Mouse (Mus musculus) gastrocnemius, adult 18-20 months (tissue): ENCODE measurements around the gene Dhdh. TPM values are rescaled to one million over a fixed set of nuclear protein-coding genes. Genes with fewer than 3 reads are reported as not detected.
A peak's percentile ranks its signal among the peaks of the same experiment; 100 is the strongest.
"Not testable (repeated sequence)": the region's sequence is repeated elsewhere in the genome, so short reads cannot be mapped to it uniquely, and the experiment has no call there.

ENCODE experiments used
- DNase-seq: peaks from one replicate; pipeline ENCODE4 v3.0.0; 2021; ENCODE audit warnings: low spot score
- total RNA-seq, 2 experiments: library from RNA; stranded (reverse); gene quantifications; 2 replicates each; pipeline ENCODE4 v1.2.3; 2021

Dhdh gene
- total RNA-seq, 2 experiments from 2014 or later = 22.6 to 22.9 TPM

GRCm38 (mm10) chr7:45509912-45510787, 21.5 kb upstream of the Dhdh start, which contains the start of gene Nucb1:
Gene Nucb1 (minus strand): TSS chr7:45510406.
- peak; percentile 95 for DNase-seq

GRCm38 (mm10) chr7:45509181-45509882, 20.7 kb upstream of the Dhdh start:
- no peak for DNase-seq

GRCm38 (mm10) chr7:45508561-45508960, 20.0 kb upstream of the Dhdh start:
- no peak for DNase-seq

GRCm38 (mm10) chr7:45507583-45507982, 19.0 kb upstream of the Dhdh start:
- DNase-seq = no peak

- DNase-seq = no peak
These were observed 9.8 kb upstream of the Dhdh start for GRCm38 (mm10) chr7:45498427-45498826.

DNA sequence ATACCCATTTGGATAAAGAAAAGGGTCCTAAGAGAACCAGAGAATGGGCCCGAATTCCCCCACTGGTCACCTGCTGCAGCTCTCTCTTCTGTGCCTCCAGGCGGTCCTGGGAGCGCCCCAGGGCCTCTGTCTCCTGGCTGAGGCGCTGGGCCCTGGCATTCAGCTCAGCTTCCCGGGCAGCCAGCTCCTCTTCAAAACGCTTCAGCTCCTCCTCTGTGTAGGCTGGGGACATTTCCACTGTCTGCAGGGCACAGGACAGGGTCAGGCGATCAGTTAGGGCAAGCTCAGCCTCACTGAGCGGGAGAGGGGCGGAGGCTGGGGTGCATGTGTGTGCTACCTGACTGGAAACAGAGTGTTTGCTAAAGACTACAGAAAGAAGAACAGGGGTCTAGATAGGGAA, 5.9 kb upstream of the Dhdh start:
- DNase-seq = no peak

DNA sequence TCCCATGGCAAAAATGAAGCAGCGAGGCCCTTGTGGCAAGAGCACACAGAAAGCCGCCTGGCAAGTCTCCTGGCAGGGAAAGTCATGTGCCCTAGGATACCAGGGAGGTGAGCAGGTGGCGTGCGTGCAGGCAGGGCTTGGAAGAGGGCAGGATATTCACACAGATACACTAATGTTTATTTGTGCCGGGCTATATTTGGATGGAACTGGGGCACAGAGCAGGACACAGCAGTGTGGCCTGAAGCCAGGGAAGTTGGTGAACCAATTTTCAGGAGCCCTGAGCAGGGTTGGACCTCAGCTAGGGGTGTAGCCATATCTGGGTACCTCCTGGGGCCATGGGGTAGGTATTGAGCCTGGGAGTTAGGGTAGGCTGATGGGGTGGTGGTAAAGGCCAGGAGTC, 4.3 kb upstream of the Dhdh start:
- peak; percentile 79 for DNase-seq

- no peak for DNase-seq
These were observed 3.7 kb upstream of the Dhdh start for GRCm38 (mm10) chr7:45492225-45492844.

- DNase-seq = no peak
These were observed 2.7 kb upstream of the Dhdh start for GRCm38 (mm10) chr7:45491264-45491663.

- DNase-seq = no peak
These were observed 2.2 kb upstream of the Dhdh start for GRCm38 (mm10) chr7:45490822-45491221.

GRCm38 (mm10) chr7:45489578-45489977, 973 bp upstream of the Dhdh start:
- no peak for DNase-seq

DNA sequence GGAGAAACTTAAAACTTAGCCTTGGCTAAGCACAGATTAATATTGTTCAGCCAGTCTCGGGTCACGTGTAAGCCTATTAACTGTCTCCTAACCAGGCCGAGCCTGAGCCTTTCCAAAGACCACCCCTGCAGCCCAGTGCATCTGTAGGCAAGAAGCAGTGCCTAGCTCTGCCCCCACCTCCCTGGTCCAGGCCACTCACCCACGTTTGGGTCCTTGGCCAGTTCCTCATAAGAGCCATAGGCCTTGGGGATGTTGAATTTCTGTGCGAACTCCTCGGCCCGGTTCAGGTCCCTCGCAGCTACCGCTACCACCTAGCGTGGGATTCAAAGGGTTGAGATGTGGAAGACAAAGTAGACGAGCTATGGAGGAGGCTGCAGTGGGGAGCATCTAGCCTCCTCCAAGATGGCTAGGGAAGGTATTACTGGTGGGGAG, 728 bp downstream of the Dhdh start:
- DNase-seq = no peak

GRCm38 (mm10) chr7:45486761-45487415, 1.7 kb downstream of the Dhdh start, which contains the start of gene Gm45808:
Gene Gm45808 (minus strand): TSS chr7:45486811.
- DNase-seq = no peak

- no peak for DNase-seq
These were observed 2.4 kb downstream of the Dhdh start for GRCm38 (mm10) chr7:45486158-45486557.

DNA sequence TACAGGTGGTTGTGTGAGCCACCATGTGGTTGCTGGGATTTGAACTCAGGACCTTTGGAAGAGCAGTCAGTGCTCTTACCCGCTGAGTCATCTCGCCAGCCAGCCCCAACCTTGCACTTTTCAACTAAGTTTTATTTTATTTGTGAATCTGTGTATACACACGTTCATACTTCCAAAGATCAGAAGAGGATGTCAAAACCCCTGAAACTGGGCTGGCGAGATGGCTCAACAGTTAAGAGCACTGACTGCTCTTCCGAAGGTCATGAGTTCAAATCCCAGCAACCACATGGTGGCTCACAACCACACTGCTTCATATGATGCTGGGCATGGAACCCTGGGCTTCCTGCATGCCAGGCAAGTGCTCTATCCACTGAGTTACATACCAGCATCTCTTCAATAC, 3.6 kb downstream of the Dhdh start:
- DNase-seq = not testable (repeated sequence)

DNA sequence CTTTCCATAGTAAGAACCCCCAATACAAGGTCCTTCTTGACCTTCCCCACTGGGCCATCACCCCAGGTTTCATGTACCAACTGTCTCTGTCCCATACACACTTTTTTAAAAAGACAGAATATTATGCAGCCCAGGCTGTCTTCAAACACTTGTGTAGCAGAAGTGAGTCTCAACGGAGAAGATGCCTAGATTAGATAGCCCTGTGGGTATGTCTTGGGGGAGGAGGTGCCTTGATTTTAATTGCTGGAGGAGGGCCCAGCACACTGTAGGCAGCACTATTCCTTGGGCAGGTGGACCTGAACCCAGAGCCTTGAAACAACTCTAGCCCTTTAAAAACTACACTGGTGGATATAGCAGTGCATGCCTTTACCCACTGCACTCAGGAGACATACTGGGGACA, 6.4 kb downstream of the Dhdh start:
- no peak for DNase-seq

GRCm38 (mm10) chr7:45481374-45481927, 7.2 kb downstream of the Dhdh start, which contains the start of gene Tulp2:
Gene Tulp2 (plus strand): TSS chr7:45481877.
- peak; percentile 76 for DNase-seq

DNA sequence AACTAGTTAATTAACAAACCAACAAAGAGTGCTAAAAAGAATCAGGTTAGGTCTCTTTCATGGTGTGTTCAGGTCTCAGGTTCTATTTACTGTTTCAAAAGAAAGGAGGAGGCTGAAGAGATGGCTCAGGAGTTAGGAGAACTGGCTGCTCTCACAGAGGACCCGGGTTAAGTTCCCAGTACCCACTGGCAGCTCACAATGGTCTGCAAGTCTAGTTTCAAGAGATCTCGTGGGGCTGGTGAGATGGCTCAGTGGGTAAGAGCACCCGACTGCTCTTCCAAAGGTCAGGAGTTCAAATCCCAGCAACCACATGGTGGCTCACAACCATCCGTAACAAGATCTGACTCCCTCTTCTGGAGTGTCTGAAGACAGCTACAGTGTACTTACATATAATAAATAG, 8.3 kb downstream of the Dhdh start:
- not testable (repeated sequence) for DNase-seq

- DNase-seq = no peak
These were observed 9.8 kb downstream of the Dhdh start for GRCm38 (mm10) chr7:45478774-45479173.

DNA sequence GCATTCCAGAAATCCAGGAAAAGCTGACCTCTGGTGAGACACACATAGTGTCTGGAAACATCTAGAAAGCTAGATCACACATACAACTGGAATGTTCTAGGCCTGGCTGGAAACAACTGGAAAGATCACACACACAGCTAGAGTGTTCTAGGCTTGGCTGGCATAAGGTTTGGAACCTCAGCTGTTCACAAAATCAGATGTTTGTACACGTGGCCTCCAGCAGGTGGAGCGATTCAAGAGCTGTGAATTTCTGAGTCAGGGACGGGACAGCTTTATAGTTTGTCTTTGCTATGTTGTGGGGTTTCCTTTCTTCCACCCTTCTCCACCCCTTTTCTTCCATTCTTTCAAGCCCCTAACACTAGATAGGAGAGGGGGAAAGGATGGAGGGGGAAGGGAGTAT, 11.6 kb downstream of the Dhdh start:
- peak; percentile 78 for DNase-seq

GRCm38 (mm10) chr7:45476453-45476852, 12.2 kb downstream of the Dhdh start:
- DNase-seq = no peak
